Mouse (Mus musculus): ENCODE data around the gene Fndc1.

The Fndc1 gene

DNA sequence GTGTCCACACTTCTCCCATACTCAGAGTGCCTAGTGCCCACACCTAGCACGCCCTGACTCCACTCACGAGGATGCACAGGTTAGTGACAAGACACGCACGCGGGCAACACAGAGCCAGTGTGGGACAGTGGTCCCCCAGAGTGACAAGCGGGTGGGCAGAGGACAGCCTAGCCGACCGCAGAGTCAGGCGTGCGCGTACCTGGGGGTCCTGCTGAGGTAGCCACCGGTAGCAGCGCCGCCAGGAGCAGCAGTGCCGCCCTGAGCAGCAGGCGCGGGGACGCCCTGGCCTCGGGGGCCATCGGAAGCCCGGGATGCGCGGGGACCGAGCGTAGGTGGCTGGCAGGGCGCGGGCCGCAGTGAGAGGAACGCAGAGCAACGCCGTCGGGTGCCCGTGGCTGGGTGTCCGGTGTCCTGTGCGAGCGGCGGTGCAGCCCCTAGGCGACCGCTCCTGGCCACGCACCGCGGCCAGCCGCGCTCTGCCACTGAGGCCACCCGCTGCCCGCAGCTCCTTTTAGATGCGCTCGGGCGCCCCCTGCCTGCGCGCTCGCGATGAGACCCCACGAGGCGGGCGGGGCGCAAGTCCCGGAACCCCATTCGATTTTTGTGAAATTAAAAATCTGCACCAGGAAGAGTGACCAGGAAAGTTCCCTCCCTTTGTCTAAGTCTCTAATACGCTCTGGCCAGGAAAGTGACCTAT, at the start of gene Fndc1:
Fndc1 (minus strand) TSS at position 484 of the 697 bp plus-strand sequence.
- no peak for TF ChIP-seq GATA4 (IDR thresholded peaks at IDR 0.05; ENCODE audit: insufficient replicate concordance, low read length)

DNA sequence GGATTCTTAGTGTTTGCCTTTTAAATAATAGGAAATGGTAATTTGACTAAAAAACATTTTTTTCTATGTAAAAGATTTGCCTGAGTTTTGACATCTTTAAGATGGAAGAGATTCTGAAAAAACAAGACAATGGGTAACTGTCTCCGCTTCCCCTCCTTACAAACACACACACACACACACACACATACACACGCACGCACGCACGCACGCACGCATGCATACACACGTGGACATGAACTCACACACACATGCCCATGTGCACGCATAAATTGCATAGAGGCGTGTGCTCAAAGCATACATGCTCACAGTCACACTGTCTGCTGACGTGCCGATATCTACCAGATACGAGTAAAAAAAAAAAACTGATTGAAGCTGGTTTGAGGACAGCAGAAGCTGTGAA, 49.4 kb upstream of the Fndc1 start:
- no peak for TF ChIP-seq GATA4 (IDR thresholded peaks at IDR 0.05; ENCODE audit: insufficient replicate concordance, low read length)

DNA sequence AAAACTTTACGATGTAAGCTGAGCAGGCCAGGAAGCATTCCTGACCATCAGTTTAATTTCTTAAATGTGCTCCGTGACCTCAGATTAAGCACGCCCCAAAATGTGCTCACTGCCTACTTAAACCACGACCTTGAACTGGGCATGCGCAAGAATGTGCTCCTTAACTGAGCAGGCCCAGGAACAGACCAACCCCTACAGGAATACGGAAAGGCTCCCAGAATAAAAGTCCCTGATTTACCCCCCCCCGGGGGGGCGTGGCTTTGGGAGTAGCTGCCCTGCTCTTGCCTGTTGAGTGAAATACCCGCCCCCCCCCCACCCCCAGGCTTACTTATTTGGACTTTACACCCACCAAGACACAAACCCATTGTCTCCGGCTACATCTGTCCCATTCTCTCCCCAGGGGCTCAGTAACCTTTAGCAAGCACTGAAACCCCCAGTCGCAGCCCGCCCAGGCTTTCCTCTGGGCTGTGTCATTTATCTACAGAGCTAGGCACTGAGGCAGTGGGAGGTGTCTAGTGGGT, 48.9 kb upstream of the Fndc1 start:
- no peak for TF ChIP-seq GATA4 (IDR thresholded peaks at IDR 0.05; ENCODE audit: insufficient replicate concordance, low read length)

DNA sequence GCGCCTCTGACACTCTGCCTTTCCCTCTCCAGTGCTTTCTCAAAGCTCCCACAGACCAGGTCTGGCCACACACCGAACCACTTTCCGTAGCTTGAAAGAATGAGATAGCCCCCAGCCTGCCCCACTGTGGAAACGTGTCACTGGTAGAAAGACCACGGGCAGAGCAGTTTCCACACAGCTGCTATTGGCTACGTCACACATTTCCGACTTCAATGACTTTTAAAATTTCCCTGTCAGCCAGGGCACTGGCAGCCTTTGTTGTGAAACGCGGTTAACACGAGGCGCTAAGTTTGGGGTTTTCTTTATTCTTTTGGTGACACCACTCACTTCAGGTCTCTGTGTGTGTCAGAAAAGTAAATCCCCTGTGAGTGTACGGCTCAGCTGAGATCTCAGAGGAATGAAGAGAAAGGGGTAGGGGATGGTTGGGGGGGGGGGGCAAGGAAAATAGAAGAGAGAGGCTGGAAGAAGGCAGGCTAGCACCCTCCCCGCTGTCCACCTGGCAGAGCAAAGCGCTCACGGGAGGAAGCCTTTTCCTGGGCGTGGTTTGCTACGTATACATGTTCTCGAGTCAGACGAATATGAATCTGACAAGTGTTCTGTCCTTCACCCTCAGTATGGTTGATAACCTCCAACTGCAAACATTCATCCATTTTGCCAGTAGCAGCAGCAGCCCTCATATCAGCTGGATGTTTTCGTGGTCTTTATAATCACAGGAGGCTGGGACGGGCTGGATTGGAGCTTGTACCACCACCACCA, 47.9 kb upstream of the Fndc1 start:
- TF ChIP-seq GATA4 (IDR thresholded peaks at IDR 0.05; ENCODE audit: insufficient replicate concordance, low read length), result no peak

DNA sequence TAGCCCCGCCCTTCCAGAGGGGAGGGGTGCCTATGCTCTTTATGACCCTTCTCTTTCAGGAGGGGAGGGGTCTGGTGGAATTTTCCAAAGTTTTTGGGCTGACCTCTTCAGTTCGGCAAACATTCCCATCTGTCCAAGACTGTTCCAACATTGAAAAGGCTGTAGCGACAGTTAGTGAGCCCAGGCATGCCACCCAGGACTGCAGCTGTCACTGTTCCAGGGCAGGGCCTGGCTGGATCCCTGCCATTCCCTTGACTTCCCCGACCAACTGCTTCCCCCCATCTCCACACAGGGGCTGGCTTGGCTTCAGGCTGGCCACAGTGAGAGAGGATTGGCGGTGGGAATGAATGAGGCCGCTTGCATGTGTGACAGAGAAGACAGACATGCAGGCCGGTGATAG, 46.3 kb upstream of the Fndc1 start:
- TF ChIP-seq GATA4 (IDR thresholded peaks at IDR 0.05; ENCODE audit: insufficient replicate concordance, low read length), result no peak

DNA sequence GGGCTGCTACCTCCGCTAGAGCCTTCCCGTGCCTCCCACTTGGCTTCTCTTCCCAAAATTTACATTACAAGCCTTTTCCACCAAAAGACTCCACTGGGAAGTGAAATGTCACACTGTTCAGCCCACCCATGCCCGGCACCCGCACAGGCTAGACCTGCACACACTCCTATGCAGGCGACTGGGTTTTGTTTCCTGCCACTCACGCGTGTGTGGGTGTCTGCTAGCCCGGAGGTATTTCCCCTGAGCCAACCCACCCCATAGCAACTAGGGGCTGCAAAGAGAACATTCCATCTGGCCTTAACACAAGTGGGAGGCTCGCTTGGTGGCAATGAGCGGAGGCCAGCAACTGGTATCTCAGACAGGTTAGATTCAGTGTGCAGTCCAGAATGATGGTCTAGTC, 44.7 kb upstream of the Fndc1 start:
- no peak for TF ChIP-seq GATA4 (IDR thresholded peaks at IDR 0.05; ENCODE audit: insufficient replicate concordance, low read length)

DNA sequence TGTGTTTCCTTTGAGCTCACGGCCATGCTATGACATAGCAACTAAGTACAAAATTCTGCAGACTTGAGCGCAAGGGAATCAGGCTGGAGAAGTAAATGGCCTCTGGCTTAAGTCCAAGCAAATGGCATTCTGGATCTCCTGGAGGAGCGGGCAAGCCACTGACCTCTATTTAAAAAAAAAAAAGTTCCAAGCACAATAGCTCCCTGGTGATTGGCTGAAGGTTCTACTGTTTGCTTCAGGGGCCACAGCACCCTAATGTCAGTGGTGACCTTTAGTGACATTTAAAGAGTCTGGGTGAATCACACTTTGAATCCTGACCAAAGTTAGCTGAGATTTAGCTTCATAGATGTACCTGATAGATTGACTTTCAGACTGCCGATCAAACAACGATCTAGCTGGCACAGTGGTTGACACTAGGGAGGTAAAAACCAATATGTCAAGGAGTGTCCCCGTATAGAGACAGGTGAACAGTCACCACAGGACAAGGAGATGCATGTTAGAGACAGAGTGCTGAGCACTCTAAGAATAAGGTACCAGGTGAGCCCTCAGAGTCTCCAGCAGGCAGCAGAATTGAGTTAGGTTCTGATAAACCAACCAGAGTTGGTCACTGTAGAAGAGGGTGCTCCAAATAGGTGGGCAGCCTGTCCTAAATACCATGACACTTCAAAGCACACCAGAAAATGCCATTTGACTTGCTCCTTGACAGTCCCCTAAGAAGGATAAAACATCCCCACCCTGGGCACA, 43.9 kb upstream of the Fndc1 start:
- TF ChIP-seq GATA4 (IDR thresholded peaks at IDR 0.05; ENCODE audit: insufficient replicate concordance, low read length), result no peak

DNA sequence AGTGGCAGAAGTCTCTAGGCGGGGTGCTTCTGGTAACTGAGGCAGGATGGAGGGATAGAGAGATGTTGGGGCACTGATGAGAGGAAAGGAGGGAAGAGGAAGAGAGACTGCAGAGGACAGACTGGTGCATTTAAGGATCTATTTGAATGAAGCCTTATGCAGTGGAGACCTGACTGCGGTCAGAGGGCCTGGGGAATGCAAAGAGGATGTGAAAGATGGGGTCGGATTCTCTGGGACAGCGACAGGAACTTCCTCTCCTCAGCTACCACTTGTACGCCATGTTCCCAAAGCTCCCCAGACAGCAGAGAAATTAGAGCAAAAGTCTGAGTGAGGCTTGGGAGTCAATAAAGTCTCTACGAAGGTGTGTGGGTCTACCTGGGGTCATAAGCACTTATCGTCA, 42.0 kb upstream of the Fndc1 start:
- TF ChIP-seq GATA4 (IDR thresholded peaks at IDR 0.05; ENCODE audit: insufficient replicate concordance, low read length), result no peak

DNA sequence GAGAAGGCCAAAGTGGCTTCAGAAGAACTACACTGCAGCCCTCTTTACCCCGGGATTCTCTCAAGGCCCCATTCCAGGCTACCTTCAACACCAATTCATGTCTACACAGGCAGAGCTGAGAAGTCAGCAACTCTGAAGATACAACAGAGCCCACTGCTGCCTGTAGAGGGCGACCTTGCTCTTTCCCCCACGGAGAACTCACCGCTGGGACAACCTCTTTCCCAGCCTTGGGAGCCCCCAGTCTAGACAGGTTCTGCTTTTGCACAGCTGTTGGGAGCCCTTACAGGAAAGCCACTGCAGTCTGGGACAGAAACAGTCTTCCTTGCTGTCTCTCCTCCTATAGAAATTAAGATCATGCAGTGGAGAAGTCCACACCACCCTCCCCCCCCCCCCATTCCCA, 41.5 kb upstream of the Fndc1 start:
- TF ChIP-seq GATA4 (IDR thresholded peaks at IDR 0.05; ENCODE audit: insufficient replicate concordance, low read length), result no peak

DNA sequence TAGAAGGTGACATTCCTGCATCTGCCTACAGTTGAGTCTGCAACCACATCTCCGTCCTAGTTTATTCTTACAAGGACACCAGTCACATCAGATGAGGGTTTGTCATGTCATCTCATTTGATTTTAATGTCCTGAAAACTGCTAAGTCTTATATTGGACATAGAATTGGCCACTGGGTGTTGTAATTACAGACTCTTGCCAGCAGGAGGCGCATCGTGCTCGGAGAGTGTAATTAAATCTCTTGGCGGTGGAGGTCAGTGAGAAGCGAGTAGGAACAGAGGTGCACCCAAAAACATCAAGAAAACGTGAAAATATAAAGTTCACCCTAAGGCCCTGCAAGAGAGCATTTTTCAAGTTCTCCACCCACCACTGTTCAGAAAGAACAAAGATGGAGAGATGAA, 37.6 kb upstream of the Fndc1 start:
- no peak for TF ChIP-seq GATA4 (IDR thresholded peaks at IDR 0.05; ENCODE audit: insufficient replicate concordance, low read length)

DNA sequence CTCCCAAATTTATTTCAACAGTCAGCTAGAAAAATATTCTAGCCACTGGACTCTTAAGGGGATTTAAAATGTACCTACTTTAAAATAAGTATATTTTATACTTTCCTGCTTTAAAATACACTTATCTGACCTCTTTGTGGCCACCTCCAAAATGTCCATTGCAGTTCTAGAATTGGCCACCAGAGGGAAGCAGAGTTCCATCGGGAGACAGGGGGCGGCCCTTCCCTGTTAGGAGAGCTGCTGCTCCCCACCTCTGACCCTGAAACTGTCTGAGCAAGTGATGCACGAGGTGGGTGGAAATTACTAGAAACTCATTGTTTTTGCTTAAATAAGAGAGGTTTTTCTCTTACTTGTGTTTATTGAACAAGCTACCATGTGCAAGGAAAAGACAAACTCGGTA, 36.6 kb upstream of the Fndc1 start:
- no peak for TF ChIP-seq GATA4 (IDR thresholded peaks at IDR 0.05; ENCODE audit: insufficient replicate concordance, low read length)

DNA sequence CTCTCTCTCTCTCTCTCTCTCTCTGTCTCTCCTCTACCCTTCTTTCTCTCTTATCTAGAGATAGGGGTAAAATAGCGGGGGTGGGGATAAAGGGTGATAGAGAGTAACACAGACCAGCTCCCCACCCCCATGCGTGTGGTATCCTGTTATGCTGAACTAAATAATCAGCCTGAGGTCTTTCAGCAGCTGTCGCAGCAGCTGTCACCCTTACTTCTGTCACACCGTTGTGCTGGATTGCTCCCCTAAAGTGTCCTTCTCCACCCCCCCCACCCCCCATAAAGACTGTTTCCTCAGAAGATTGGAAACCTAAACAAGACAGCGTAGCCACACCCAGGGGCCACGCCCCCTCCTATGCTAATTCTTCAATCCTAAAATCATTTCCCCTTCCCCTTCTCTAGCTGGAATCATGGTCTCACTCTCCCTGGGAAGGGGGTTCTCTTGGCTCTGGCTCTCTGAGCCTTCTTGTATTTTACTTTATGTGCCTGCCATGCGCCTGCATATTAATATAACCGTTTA, 33.8 kb upstream of the Fndc1 start:
- TF ChIP-seq GATA4 (IDR thresholded peaks at IDR 0.05; ENCODE audit: insufficient replicate concordance, low read length), result no peak

DNA sequence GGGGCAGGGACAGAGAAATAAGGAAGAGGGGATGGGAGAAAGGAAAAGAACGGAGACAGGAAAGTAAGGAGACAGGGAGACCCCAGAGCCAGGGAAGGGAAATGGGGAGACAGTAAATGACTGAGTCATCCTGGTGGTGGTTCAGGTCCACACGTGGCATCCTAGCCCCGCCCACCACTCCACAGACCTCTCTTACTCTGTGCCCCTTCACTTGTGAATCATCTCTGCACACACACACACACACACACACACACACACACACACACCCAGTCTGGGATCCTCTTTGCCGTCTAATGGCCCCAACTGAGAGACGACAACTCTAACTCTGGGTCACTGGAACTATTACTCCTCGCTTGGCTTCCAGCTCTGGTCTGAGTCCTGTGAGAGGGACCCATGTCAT, 30.6 kb upstream of the Fndc1 start:
- TF ChIP-seq GATA4 (IDR thresholded peaks at IDR 0.05; ENCODE audit: insufficient replicate concordance, low read length), result no peak

DNA sequence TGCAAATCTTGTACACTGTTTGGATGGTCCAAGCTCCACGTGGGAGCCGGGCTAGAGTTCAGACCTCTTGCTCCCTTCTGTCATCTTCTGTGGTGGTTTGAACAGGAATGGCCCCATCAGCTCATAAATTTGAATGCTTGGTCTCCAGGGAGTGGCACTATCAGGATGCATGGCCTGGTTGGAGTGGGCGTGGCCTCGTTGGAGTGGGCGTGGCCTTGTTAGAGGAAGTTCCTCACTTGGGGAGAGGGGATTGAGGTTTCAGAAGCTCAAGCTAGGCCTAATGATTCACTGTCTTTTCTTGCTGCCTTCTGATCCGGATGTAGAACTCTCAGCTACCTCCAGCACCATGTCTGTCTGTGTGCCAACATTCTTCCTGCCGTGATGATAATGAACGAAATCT, 28.7 kb upstream of the Fndc1 start:
- no peak for TF ChIP-seq GATA4 (IDR thresholded peaks at IDR 0.05; ENCODE audit: insufficient replicate concordance, low read length)

DNA sequence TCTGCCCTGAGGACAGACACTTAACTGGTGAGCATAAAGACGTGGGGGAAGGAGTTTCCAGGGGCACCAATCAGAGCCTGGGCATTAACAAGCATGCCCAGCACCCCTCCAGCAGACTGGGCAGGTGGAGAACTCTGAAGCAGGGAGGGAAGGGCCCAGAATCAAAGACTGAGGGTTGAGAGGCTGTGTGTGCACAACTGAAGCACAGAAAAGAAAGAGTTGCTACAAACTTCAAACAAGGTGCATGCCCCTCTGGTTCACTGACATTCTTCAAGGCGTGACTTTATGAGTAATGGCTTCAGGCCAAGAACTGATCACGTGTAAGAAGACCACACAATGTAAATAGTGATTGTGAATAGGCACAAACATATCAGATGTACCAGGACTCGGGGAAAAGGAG, 24.9 kb upstream of the Fndc1 start:
- no peak for TF ChIP-seq GATA4 (IDR thresholded peaks at IDR 0.05; ENCODE audit: insufficient replicate concordance, low read length)

DNA sequence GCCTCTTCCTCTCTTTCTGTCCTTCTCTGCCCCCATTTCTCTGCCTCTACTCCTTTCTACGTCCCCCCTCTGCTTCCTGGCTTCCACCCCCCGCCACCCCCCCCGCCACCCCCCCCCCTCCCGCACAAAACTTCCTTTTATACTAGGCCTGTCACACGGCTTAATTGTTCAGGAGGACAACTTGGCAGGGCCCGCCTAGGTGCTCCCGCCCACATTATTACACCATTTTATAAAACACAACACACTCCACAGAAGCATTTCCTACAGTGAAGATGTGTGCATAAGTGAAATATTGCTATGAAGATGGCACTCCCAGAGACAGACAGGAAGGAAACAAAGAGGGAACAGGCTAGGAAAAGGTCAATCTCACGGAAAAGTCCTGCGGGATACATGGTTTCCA, 24.4 kb upstream of the Fndc1 start:
- no peak for TF ChIP-seq GATA4 (IDR thresholded peaks at IDR 0.05; ENCODE audit: insufficient replicate concordance, low read length)

All from liver, adult (tissue).